Mouse (Mus musculus): ENCODE data around the gene Hist1h4h.

DNA sequence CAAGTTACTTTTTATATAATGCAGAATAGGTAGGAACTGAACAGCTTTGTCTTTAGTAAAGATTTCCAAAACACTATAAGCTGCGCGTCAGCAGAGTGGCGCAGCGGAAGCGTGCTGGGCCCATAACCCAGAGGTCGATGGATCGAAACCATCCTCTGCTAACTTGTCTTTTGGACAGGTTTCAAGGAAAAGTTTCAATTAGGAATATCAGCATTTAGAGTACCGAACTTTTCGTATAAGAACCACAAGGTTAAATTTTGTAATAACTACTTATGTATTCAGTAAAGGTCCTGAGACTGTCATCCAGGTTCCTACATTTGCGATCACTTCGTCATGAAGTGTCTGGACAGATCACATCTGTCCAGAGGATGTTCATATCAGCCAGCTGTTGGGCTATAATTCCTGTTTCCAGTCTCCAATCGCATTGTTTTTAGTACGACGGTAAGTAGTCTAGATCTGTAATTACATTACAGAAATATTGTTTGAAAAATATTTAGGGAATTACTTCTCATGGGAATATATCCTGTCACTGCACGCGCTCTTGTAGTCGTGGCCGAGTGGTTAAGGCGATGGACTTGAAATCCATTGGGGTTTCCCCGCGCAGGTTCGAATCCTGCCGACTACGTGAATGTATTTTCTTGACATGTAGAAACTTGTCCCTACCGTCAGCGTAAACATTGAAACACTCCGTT lies 13.1 kb upstream of the Hist1h4h start:
- TF ChIP-seq POLR2A (IDR thresholded peaks at IDR 0.05; ENCODE audit: low read depth, low read length) = no peak
- TF ChIP-seq CTCF (IDR thresholded peaks at IDR 0.05; ENCODE audit: borderline replicate concordance, insufficient read depth, low read length) = no peak
